Mouse (Mus musculus) testis, postnatal 10 days (tissue): ENCODE results near the gene Gm49396.

ENCODE experiments used
- DNase-seq: peaks from one replicate; pipeline ENCODE4 v3.0.0; 2021; ENCODE audit warnings: low spot score

The Gm49396 gene

DNA sequence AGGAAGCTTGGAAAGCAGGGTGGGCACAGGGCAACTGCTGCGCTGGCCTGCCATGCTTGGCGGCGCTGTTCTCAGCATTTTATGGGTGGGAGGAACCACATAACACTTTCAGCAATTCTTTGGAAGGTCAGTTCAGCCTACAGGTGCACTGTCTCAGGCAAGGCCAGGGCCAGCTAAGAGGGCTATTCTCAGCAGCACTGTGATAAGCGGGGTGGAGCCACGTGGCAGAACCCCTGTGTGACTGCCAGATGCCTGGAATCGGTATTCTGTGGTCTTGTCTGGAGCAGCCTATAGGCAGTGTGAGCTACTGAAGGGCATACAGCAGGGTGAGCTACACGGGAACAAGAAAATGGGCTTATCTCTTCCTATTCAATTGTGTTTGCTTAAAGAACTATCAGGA lies 46.9 kb downstream of the Gm49396 start:
- DNase-seq = no peak

DNA sequence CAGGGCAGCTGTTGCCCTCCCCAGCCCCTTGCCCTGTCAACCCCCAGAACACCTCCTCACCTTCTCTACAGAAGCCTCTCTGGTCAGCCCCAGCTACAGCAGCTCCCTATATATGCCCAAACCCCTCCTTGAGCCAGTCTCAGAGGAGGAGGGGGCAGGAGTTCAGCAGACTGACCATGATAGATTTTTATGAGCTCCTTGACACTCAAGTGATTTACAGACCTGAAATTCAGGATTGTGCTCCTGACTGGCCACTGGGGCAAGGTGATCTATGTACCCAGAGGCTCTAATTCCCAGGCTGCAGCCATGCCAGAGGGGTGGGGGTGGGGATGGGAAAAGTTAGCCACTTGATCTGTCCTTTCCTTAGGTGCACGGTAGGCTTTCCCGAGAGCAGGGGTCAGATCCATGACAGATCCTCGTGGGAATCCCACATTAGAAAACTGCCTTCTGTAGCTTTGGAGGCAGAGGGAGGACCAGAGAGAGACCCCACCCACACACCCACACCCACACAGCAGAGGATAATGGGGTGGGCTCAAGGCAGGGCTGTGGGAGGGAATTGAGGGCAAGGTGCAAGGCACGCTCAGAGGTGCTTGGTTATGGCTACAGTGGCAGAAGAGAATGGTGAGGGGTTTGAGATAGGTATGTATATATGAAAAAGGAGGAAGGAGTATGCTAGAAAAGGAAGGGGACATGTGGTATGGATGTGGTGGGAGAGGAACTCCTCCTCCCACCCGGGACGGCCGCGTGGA lies 49.7 kb downstream of the Gm49396 start, which contains the start of gene Upk1a:
TSS of gene Upk1a (minus strand) at position 194 of the 749 bp plus-strand sequence.
- DNase-seq = no peak

DNA sequence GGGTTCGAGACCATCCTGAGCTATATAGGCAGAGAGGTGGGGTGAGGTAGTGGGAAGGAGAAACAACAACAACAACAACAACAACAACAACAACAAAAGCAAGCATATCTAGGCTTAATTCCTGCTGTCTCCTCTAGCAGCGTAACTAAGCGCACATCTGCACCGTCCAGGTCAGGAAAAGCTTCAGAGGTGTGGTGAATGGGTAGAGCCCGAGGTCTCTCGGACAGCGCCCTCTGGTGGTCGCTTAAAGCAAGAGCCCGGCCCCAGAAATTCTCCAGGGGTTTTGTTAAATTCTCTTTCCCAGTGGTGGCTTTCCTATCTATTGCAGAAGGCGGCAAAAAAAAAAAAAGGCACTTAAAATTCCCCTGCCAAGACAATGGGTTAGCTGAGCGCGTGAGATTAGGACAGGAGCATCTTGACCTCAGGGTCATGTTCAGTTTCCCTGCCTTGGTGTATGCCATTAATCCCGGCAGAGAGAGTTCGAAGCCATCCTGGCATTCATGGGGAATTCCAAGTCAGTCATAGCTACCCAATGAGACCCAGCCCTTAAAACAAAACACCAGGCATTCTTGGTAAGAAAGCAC lies 50.5 kb downstream of the Gm49396 start:
- DNase-seq = peak; percentile 86

DNA sequence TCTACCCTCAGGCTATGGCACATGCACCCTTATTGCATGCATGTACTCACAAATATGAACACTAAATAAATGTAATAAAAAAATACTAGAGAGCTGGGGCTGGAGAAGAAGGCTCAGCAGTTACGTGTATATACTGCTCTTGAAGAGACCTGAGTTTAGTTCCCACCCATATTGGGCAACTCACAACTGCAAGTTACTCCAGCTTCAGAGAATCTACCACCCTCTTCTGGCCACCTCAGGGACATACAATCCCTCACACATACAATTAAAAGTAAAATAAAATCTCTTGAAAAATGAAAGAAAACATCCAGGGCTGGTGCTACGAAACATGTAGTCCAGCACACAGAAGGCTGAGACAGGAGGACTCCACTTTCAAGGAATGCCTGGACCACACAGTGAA lies 51.3 kb downstream of the Gm49396 start:
- DNase-seq = no peak

DNA sequence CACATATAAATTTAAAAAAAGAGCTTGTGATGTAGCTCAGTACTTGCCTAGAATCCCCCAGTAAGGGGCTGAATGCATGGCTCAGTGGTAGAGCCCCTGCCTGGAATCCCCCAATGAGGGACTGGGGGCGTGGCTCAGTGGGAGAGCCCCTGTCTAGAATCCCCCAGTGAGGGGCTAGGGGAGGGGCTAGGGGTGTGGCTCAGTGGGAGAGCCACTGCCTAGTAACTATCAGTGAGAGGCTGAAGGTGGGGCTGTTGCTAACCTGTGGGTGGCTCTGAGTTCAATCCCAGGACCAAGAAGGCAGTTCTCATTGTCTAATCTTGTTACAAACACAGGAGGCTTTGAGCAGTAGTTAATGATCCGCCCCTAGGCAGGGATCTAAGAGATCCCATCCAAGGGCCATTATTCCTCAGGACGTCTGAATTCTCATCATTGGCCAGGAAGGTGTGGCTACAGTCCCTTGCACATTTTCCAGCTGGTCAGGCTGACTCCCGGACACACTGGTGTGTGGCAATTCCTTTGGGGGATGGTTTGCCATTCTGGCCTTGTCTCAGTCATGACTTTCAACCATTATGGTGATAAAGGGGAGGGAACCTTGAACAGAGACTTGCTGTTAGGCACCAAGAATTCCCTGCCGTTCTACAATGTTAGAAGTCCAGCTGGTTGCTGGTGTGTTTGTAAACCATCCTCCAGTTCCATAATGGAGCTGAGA lies 52.1 kb downstream of the Gm49396 start:
- DNase-seq = peak; percentile 56
